Mouse (Mus musculus): ENCODE results near the gene Itgb2l.

Itgb2l gene

DNA sequence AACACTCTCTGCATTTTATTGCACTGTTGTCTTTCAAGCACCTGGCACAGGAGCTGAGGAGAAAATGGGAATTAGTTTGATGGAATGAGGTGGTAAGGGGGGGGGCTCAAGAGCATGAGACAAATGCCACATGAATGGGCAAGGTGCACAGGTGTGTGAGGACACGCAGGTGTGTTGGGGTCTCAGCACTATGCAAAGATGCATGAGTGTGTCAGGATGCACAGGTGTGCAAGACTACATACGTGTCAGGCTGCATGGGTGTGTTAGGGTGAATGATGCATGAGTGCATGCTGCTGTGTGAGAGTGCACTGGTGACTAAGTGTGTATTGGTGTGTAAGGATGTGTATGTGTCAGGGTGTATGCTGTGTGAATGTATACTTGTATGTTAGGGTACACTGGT, 18.4 kb downstream of the Itgb2l start:
- DNase-seq: no peak

DNA sequence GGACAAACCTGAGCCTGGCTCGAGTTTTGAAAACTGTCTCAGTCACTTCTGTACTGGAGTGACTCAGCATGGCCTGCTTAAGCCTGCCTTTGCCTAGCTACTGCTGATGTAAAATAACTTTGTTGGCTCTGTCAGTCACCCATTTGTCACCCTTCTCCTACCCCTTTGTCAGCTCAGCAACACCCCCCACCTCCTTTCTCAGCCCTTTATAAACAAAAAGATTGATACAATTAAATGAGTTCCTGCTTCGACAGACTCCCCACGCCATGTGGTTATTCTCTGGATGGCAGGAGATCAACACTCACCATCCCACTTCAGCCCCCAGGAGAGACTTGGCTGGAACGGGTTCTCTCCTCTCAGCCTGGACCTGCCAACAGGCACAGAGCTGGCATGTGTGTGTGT, 35.4 kb downstream of the Itgb2l start:
- DNase-seq: no peak

DNA sequence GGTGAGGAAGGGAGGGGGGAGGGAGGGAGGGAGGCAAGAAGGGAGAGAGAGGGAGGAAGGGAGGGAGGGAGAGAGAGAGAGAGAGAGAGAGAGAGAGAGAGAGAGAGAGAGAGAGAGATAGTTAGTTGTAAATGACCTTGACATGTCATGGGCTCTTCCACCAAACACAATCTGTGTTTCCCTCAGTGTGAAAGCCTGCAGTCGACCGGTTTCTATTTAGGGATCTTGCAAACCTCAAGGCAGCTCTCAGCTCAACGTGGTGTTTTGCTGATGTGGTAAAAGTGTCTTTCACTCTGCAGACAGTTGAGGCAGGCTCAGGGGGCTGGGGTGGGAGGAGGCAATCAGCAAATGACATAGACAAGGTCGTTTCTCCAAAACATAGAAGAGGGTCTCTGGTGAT, 37.1 kb downstream of the Itgb2l start:
- no peak for DNase-seq

DNA sequence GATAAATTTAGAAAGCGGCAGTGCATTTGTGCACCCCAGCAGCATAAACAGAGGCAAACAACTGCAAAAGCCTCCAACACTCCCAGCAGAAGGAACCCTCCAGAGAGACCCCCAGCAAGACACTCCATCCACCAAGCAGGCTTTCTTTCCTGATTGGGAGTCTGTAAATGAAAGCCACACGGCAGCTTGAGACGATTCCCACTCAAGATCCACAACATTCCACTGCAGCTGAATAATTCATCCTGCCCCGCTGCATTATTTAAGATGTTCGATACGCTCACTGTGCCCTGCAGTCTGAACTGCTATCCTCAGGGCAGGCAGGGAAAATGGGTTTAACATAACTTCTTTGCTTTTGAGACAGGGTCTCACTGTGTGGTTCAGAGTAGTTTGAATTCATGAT, 41.1 kb downstream of the Itgb2l start:
- DNase-seq: no peak

DNA sequence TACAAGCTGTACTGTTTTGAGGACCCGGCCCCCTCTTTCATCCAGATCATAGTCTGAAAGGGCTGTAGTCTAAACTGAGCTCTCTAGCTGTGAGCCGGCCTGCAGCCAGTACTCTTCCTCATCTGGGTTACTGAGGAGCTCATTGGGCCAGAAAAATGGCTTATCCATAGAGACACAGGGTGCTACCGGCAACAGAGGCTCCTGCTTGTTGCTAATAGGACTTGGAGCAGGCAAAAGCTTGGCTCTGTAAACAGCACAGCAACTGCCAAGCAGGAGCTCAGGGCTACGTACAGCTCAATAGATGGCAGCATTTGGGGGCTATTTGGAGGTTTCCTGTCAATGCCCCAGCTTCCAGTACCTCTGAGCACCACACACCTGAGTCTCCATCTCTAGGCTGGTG, 43.4 kb downstream of the Itgb2l start:
- no peak for DNase-seq

DNA sequence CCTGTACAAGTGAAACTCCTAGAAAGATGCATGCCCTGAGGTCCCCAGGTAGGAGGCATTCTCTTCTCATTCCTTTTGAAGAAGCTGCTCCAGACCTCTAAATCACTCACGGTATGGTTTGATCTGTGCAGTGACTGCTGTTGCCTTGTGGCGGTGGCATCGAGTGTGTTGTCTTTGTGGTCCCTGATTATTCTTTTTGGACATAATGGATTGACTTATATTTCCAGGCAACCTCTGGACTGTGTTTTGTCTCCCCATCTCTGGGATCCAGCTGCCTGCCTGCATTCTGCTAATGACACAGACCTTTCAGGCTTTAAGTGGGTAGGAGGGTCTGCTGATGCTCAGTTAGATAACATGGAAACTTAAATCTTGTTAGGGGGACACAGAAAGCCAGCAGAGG, 44.6 kb downstream of the Itgb2l start:
- DNase-seq: no peak

DNA sequence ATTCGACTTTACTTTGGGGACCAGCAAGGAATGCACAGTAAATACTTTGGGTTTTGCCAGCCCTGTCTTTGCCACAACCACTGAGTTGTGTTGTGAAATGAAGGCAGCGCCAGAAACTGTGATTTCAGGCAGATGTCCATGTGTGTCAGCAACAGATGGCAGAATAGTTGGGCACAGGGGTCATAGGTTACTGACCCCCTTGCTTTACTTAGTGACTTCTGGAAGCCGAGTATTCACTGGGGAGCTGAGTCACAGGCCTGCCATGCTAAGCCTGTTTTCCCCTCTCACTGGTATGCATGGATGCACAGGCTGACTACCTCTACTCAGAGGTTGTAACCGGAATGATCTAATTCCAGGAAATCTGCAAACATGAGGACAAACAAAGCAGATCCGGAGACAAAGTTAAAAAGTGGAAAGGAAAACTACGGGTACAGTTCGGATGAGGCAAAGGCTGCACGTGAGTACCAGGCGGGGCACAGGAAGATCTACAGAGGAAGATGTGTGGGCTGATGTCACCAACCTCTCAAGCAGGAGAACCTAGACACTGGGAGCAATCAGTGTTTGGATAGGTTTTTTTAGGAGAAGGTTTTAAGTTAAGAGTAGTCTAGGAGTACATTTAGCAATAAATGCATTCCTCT, 47.3 kb downstream of the Itgb2l start:
- DNase-seq: no peak

DNA sequence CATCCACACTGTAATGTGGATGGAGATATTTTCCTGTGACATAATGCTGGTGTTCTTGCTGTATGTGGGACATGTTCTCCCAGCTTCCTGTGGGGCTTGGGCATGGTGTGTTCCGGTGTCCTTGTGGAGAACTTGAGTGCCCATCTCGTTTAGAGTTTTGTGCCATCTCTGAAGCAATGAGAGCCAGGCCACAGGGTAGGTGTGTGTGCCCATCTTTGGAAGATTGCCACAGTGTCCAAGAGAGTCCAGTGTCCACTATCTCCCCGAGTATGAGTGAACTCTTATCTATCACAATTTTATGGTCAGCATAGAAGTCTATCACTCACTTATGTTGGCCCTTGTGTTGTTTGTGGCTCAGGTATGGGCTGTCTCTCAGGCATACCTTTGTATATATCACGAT, 47.9 kb downstream of the Itgb2l start:
- DNase-seq: no peak

DNA sequence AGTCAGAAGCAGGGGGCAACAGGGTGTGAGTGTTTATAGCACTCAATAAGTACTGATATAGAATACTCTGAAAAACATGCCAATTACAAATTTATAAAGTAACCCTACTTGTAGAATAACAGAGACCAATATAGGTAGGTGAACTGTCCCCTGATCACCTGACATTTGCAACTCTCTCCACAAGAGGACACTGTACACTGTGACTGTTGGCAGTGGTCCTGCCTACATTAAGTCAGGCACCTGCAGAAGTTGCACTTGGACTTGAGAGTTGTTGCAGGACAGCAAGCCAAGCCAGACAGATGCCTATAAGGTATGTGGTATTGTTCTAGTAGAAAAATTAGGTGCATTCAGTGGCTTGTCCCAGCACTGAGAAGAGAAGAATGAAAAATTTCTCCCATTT, 52.3 kb downstream of the Itgb2l start:
- no peak for DNase-seq

DNA sequence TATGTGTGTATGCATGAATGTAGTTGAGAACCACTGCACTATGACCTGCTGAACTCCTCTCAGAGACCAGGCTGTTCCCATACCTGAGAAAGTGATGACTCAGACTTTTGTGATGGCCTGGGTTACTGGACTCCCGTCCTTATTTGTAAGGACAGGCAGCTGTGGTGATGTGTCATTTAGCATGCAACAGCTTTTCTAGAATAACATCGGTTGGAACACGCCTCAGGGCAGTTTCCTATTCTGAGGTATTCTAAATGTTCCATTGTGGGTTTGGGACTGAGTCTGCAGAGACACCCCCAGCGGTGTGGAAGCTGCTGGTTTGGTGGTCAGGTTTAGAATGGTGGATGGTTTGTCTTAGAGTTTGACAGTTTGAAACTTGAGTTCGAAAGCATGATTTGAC, 54.9 kb downstream of the Itgb2l start:
- DNase-seq: no peak

DNA sequence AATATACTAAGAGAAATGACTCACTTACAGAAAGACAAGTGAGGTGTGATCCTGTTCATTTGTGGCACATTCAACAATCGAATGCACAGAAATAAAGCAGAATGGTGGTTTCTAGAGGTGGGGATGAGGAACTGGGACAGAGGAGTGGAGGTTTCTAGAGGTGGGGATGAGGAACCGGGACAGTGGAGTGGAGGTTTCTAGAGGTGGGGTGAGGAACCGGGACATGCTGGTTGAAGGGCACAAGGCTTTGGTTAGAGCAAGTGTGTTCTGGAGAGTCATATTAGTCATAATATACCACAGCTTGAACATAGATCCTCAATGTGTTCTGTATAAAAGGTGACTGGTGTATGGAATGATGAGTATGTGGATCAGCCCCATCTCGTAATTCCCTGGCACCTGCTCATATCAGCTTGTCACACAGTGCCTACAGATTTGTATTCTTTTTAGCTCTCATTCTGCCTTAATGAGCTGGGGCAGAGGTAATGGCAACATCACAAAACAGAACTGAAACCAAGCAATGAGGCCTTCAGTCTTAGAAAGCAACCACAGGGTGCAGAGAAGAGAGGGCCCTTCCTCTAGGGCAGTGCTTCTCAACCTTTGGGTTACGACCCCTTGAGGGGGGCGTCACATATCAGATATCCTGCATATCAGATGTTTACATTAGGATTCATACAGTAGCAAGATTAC, 55.6 kb downstream of the Itgb2l start:
- DNase-seq: no peak

DNA sequence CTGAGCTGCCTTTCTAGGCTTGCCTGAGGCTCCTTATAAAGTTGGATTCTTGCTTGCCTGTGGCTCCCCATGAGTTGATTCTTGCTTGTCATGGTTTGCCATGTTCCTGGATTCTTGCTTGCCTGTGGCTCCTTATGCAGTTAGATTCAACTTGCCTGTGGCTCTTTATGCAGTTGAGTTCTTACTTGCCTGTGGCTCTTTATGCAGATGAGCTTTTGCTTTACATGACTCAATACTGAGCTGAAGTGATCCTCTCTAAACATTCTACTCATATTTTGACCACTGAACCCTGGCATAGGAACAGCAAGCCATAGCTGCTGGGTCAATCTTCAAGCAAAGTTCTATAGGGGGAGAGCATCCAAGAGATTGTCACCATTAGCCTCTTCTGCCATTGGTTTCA, 58.7 kb downstream of the Itgb2l start:
- no peak for DNase-seq

DNA sequence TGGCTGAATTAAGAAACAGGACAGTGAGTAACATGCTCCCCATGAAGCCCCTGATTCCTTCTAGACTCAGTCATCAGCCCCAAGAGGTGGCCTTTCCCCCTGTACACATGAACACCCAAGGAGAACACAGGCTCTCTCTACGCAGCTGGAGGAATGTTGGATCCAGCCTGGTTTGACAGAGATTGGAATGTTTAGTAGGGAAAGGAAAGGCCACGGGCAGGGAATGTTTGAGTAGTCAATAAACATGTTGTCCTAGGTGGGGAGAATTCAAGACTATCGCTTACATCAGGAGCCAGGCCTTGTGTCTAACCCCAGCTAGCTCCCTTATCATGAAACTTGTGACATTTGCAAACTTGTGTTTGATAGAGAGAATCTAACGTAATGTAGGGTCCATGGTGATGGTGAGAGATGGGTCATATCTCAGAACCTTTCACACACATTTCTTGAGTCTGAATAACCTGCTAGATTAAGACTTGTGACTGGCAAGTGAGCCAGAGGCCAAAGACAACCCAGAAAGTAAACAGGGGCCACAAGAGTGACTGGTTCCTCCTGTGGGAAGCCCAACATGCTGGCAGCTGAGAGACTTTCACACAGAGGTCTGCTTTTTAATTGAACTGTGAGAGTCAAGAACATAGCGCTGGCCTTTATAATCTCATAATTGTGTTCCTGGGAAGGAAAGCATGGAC, 60.8 kb downstream of the Itgb2l start:
- no peak for DNase-seq

DNA sequence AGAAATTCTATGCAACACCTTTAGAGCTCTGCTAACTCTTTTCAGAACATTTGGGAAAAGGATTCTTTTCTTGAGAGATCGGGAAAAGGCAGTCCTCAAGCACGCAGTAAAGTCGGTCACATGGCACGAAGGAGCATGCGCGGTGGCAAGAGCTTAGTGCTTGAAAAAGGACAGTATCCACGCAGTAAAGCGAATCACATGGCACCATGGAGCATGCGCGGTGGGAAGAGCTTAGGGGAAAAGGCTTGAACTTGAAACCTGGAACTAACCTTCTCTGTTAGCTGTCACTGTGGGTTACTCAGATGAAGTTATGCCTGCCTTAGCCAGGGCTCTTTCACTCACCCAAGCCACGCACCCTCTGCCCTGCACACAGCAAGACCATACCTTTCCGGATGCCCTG, 62.0 kb downstream of the Itgb2l start:
- no peak for DNase-seq

DNA sequence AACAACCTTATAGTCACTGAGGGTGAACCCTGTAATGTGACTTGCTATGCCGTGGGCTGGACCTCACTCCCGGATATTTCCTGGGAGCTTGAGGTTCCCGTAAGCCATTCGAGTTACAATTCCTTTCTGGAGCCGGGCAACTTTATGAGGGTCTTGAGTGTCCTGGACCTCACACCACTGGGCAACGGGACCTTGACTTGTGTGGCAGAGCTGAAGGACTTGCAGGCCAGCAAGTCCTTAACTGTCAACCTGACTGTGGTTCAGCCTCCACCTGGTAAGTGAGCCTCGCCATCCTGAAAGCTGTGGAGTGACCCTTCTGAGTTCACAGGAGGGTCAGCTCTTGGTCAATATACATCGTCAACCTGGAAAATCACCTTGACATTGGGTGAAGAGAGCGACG, 65.3 kb downstream of the Itgb2l start:
- no peak for DNase-seq

DNA sequence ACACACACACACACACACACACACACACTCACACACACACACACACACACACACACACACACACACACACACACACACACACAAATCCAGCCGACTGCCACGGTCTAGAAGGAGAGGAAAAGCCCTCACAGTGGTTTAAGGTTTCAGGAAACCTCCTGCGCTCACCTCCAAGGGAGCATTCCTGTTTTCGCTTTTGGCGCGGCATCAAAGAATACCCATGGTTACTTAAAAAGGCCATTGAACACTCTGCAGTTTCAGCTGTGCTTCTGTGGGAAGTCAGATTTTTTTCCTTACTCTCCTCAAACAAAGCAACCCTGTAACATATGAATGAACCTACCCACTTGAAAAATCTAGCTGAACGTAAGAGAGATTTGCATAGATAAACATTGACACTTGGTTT, 67.1 kb downstream of the Itgb2l start:
- DNase-seq: peak; percentile 68

DNA sequence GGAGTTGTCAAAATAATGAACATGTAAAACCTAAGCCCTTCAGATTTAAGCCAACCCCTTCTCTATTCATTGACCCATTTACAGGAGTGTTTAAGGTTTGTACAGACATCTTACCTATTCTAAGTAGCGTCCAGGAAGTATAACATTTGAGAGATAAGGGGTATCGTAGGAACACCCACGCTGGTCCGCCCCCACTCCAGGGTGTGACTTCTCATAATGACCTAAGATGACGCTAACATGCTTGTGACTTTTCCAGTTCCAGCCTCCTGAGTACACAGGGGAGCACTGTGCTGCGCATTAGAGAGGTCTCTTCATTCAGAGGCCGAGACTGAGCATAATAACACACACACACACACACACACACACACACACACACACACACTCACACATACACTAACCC, 67.9 kb downstream of the Itgb2l start:
- no peak for DNase-seq

DNA sequence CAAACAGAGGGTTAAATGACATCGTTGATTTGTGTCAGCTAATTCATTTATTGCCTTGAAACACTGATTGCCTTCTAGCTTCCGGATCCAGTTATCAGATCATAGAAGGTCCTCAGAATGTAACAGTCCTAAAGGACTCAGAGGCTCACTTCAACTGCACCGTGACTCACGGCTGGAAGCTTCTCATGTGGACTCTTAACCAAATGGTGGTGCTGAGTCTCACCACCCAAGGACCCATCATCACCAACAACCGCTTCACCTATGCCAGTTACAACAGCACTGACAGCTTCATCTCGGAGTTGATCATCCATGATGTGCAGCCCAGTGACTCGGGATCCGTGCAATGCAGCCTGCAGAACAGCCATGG, 70.7 kb downstream of the Itgb2l start:
- DNase-seq: no peak

Data from kidney, postnatal 10 days (tissue).